Mouse (Mus musculus) 3T3-L1 (cell line): ENCODE measurements at regions not wholly inside any gene's neighbourhood (a gene's known extent, or its start where the extent isn't known, plus 50 kb on each side); places are given as distances from the start of the nearest gene placed in this dataset.

Experiments used
- DNase-seq: peaks from one replicate; pipeline ENCODE4 v3.0.0-alpha.2; 2015; ENCODE audit warnings: low read depth, low spot score

DNA sequence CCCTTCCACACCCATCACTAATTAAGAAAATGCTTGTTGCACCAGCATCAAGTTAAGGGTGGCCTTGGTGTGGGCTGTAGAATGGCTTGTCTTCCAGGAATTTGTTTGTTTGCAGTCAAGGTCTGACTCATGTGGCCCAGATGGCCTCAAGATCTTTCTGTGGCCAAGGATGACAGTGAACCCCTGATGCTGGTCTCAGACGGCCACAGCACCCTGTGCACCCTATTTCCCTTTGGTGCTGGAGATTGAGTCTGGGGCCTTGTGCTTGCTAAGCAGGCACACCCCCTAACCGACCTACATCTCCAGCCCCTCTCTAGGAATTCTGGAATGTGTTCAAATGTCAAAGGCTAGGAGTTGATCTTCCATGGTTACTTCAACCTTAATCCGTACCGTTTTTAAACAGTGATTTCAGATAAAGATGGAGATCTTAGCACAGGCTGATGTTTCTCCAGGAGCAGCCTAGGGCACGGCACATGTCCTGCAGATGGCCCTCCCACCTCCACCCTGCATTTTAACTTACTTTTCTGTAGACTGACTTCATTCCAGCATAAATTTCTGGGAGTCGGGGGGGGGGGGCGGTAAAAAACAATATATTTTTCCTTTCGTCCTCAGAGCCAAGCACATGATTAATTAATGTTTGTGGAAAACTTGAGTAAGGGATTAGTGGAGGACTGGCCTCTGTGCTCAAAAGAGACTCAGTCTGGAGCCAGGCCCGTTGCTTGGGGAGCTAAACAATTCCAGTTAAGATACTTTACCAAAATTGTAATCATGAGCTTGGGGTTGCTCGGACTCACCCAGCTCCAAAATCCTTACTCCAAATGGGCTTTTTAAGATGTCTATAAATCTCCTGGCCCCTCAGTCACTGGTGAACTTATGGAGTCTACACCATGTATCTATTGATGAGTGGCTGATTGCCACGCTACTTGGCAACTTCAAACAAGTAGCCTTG is 95.0 kb upstream of the Supt20 start:
- DNase-seq: peak; percentile 17

- no peak for DNase-seq
Observed at GRCm38 (mm10) chr3:54598296-54598695, 94.3 kb upstream of the Supt20 start.

- DNase-seq: no peak
Observed at GRCm38 (mm10) chr3:54604705-54605379, 87.8 kb upstream of the Supt20 start.

GRCm38 (mm10) chr3:54611431-54611990 is 81.1 kb upstream of the Supt20 start:
- DNase-seq: peak; percentile 50

DNA sequence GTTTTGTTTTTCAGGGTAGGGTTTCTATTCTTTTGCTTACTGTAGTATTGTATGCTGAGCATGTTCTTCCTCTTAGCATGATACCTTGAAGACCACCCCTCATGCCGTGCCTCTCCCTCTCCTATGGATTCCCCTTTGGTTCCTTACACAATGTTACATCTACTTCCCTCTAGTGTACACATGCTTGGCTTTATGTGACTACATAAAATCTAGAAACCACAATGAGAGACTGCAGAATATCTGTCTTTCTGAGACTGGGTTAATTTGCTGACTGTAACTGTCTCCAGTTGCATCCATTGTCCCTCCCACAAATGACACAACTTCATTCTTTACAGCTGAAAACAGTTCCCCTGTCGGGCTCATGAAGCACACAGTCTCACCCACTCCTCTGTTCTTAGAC is 78.8 kb upstream of the Supt20 start:
- no peak for DNase-seq

GRCm38 (mm10) chr3:54617298-54617697 is 75.3 kb upstream of the Supt20 start:
- DNase-seq: no peak

DNA sequence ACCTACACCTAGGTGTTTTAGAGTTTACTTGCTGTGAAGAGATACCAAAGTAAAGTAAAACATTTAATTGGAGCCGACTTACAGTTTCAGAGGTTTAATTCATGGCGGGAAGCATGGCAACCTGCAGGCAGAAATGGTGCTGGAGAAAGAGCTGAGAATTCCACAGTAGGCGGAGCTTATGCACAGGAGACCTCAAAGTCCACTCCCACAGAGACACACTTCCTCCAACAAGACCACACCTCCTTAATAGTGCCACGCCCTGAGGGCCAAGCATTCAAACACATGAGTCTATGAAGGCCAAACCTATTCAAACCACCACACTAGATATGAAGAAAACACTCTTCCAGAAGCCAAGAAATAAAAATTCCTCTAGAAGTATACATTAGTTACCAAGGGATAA is 74.3 kb upstream of the Supt20 start:
- DNase-seq: no peak

DNA sequence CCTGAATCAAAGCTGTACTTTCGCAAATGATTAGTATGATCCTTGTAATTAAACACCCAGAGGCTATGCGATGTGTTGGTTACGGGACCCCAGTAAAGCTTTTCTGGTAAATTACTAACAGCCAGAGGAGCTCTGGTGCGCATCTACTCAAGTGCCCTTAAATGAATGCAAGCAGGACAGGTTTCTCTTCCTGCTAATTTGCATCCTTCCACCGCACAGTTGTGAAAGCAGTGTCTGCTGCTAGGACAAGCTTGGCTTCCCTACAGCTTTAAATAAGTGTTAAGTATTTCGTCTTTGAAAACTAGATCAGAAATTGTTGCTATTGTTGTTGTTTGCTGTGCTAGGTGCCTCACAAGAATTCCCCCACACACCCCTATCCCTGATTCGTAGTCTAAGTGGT is 62.4 kb upstream of the Supt20 start:
- DNase-seq: no peak

- no peak for DNase-seq
Observed at GRCm38 (mm10) chr3:54632731-54633130, 59.9 kb upstream of the Supt20 start.

DNA sequence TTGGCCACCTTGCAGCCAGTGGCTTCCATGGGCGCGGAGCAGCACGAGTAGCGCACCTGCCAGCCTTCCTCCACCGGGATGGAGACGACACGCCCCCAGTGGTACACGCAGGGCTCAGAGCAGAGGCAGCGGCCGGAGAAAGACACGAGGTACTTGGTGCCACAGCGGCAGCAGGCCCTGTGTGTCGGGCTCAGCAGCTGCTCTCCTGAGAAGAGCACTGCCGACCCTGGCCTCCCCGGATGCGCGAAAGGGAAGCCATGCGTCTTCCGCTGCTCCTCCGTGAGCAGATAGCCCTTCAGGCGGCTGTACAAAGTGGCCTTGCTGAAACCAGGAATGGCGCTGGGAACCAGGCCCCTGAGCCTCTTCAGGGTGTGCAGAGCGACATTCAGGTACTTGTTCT is 59.2 kb upstream of the Supt20 start:
- no peak for DNase-seq

DNA sequence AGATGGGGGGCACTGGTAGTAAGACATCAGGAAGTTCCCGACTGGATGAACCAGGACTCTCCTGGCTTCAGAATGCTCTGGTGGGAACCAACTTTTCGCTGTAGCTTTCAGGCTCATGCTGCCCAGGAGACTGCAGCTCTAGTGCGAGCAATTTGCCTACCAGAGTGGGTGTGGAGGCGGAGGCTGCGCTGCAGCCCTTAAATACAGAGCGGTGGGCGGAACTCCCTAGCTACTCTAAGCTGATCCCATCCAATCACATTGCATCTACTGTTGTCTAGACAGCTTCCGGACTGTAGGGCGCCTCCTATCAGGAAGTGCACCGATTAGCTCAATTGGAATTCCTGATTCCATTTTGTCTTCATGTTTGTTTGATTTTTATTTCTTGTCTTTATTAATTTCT is 58.2 kb upstream of the Supt20 start:
- DNase-seq: no peak
